Mouse (Mus musculus) heart, adult 2 months (tissue): Measurements from ENCODE around the gene Chchd3. TPM values are rescaled to one million over a fixed set of nuclear protein-coding genes. Genes with fewer than 3 reads are reported as not detected.

Experiments
- DNase-seq, 2 experiments: peaks; one replicate each; pipeline ENCODE4 v3.0.0; 2021
- H3K27ac ChIP-seq: fragments of 200-600 bp; 2 replicates; pipeline ENCODE4 v1.8.1; 2022
- H3K27me3 ChIP-seq: fragments of 200-500 bp; 2 replicates; pipeline ENCODE4 v1.6.1; 2012; ENCODE audit warnings: mild to moderate bottlenecking, low read length, inconsistent platforms, mixed read lengths; ENCODE audit not compliant: control insufficient read depth, insufficient read depth
- H3K36me3 ChIP-seq: fragments of 200-500 bp; 2 replicates; pipeline ENCODE4 v1.6.1; 2012; ENCODE audit warnings: low read length, inconsistent platforms; ENCODE audit not compliant: control insufficient read depth, insufficient read depth
- H3K4me1 ChIP-seq: fragments of 200-500 bp; 2 replicates; pipeline ENCODE4 v1.6.1; 2011; ENCODE audit warnings: low read length; ENCODE audit not compliant: control insufficient read depth, insufficient read depth
- H3K4me3 ChIP-seq: fragments of 200-600 bp; 2 replicates; pipeline ENCODE4 v1.8.1; 2022
- H3K79me2 ChIP-seq: fragments of 200-500 bp; replicated peaks from 2 replicates; pipeline ENCODE4 v1.6.1; 2012; ENCODE audit warnings: mild to moderate bottlenecking, inconsistent platforms, low read length, moderate library complexity, mixed read lengths; ENCODE audit not compliant: control insufficient read depth, insufficient read depth
- H3K9ac ChIP-seq: fragments of 200-500 bp; 2 replicates; pipeline ENCODE4 v1.6.1; 2012; ENCODE audit warnings: low read depth, mild to moderate bottlenecking, control low read depth, inconsistent platforms, low read length, mixed read lengths
- CTCF ChIP-seq: fragments of 200-600 bp; IDR thresholded peaks from 2 replicates; pipeline ENCODE4 v1.8.1; 2022; ENCODE audit warnings: antibody characterized with exemption, mild to moderate bottlenecking, moderate library complexity
- EP300 ChIP-seq: fragments of 200-500 bp; IDR thresholded peaks from 2 replicates; pipeline ENCODE4 v1.6.1; 2011; ENCODE audit warnings: low read depth, low read length, control low read depth; ENCODE audit not compliant: insufficient read depth
- POLR2A ChIP-seq: fragments of 200-500 bp; IDR thresholded peaks from 2 replicates; pipeline ENCODE4 v1.6.1; 2011; ENCODE audit warnings: mild to moderate bottlenecking, low read depth, low read length, control low read depth; ENCODE audit not compliant: insufficient read depth
- WGBS: fragments of 180-500 bp; shearing (Covaris S2); methylation state at CpG from one replicate; pipeline ENCODE4 v1.1.7; 2018; 5-methylcytosine and 5-hydroxymethylcytosine counted together
- intact Hi-C: fragments of 180-260 bp; cut with DNase I; formaldehyde crosslinking; loops from one replicate; pipeline ENCODE4 v1.15.1; 2025
- polyA plus RNA-seq: library from polyadenylated mRNA; depleted of rRNA; stranded (reverse); fragments of >200 nt; gene quantifications from 2 replicates; pipeline ENCODE4 v1.2.3, GENCODE M21; 2012
- total RNA-seq, 2 experiments: library from RNA; stranded (reverse); gene quantifications; 2 replicates each; pipeline ENCODE4 v1.2.3; 2021

The Chchd3 gene
- total and polyA plus RNA-seq, 3 experiments = 195 to 621 (median 490) TPM

GRCm38 (mm10) chr6:32931106-32931770 is 128.8 kb downstream of the Chchd3 start:
- TF ChIP-seq EP300 = no peak
- no peak for TF ChIP-seq CTCF
- no peak for TF ChIP-seq POLR2A
- Histone ChIP-seq H3K27ac (no peak overlapping the region), H3K9ac (no peak overlapping the region), H3K27me3 (no peaks in the 10 kb centered on the region), H3K79me2 (no peaks in the 10 kb centered on the region), H3K4me1 (no peaks in the 10 kb centered on the region; the same call in none of the 2 replicates), H3K36me3 (peaks cover 2% of the 10 kb centered on the region), H3K4me3 (no peak overlapping the region)
- DNase-seq = no peak
- intact Hi-C loops = no loop called here
- WGBS = 78% methylated on average over 11 of the region's 11 CpGs

GRCm38 (mm10) chr6:32922391-32922790 is 137.7 kb downstream of the Chchd3 start:
- intact Hi-C loops = no loop called here
- TF ChIP-seq POLR2A (no peak), EP300 (no peak), CTCF (no peak)
- Histone ChIP-seq H3K27me3 (no peaks in the 10 kb centered on the region), H3K4me1 (peaks cover 1% of the 10 kb centered on the region), H3K9ac (no peak overlapping the region), H3K4me3 (no peak overlapping the region), H3K27ac (no peak overlapping the region), H3K36me3 (no peaks in the 10 kb centered on the region), H3K79me2 (no peaks in the 10 kb centered on the region; the same call in 1 of the 2 replicates)
- 41% methylated on average over 1 of the region's 1 CpGs for WGBS
- DNase-seq = no peak

GRCm38 (mm10) chr6:32920091-32920490 is 140.0 kb downstream of the Chchd3 start:
- DNase-seq = no peak

DNA sequence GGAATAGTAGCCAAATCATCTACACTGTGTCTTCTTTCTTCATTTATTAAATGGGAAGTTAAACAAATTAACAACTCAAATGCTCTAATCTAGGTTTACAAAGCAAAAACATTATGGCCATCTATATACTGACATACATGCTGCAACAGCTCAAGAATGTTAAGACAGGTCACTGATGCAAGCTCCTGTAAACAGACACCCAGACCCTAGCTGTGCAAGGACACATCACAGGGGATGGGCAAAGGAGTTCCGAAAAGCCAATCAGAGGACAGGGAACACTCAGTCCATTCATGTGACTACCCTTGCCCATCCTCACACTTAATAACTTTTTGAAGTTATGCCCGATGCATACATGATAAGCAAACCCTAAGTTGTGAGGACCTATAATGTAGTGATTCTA is 149.4 kb downstream of the Chchd3 start:
- no peak for DNase-seq
- WGBS = 93% methylated on average over 2 of the region's 2 CpGs
- no peak overlapping the region for H3K9ac ChIP-seq
- no peak overlapping the region for H3K4me3 ChIP-seq
- no peak for TF ChIP-seq CTCF
- no peak for TF ChIP-seq POLR2A
- no peak for TF ChIP-seq EP300
- H3K79me2 ChIP-seq = no peaks in the 10 kb centered on the region; the same call in 1 of the 2 replicates
- no peaks in the 10 kb centered on the region for H3K36me3 ChIP-seq
- H3K4me1 ChIP-seq = 0 out of 2 replicates have a peak, but pooled peaks cover 1% of the 10 kb centered on the region
- no peak overlapping the region for H3K27ac ChIP-seq
- intact Hi-C loops = no loop called here
- no peaks in the 10 kb centered on the region for H3K27me3 ChIP-seq

More at GRCm38 (mm10) chr6:32920091-32920490, 140.0 kb downstream of the Chchd3 start:
- Histone ChIP-seq H3K4me1 (peaks cover 1% of the 10 kb centered on the region), H3K27ac (no peak overlapping the region), H3K27me3 (no peaks in the 10 kb centered on the region), H3K36me3 (no peaks in the 10 kb centered on the region), H3K79me2 (no peaks in the 10 kb centered on the region; the same call in 1 of the 2 replicates), H3K4me3 (no peak overlapping the region), H3K9ac (no peak overlapping the region)
- intact Hi-C loops = no loop called here
- WGBS = 38% methylated on average over 2 of the region's 2 CpGs
- TF ChIP-seq POLR2A = no peak

DNA sequence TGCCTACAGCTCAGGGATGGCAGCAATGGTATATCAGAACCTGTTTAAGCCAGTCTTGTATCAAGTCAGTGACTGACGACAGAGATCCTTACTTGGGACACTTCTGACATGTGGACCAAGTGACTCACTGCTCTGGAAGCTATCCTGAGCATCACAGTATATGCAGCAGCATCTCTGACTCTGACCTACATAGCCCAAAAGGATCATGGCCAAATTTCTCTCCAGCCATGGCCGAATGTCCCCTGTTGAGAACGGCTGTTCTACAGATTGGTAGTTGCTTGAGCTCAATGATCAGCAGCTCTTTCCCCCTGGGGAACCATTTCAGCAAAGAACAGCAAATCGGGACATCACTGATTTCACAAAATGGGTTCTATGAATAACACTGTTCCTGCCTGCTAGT is 161.0 kb downstream of the Chchd3 start:
- peaks cover 2% of the 10 kb centered on the region; the same call in 1 of the 2 replicates for H3K79me2 ChIP-seq
- no peak for TF ChIP-seq POLR2A
- no peak for TF ChIP-seq EP300
- no peak for TF ChIP-seq CTCF
- WGBS = 66% methylated on average over 4 of the region's 4 CpGs
- no peak overlapping the region for H3K27ac ChIP-seq
- DNase-seq = no peak
- peaks cover 2% of the 10 kb centered on the region; the same call in 1 of the 2 replicates for H3K4me1 ChIP-seq
- H3K27me3 ChIP-seq = no peaks in the 10 kb centered on the region
- no peak overlapping the region for H3K9ac ChIP-seq
- intact Hi-C loops = no loop called here
- H3K4me3 ChIP-seq = no peak overlapping the region
- H3K36me3 ChIP-seq = no peaks in the 10 kb centered on the region; the same call in 1 of the 2 replicates

DNA sequence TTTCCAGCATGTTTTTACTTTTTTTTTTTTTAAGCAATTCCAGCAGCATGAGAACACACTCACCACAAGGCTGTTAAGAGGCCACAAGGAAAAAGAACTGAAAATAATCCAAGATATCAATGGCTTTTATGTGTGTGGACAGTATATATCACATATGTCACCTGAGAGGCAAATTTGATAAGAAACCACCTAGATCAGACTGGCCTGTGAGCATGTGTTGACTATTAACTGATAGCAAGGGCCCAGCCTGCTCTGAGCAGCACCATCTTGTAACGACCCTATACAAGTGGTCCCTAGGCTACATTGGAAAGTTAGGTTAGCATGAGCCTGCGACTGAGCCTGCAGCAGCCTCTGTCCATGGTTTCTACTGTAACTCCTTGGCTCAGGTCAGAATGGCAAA is 166.0 kb downstream of the Chchd3 start:
- Histone ChIP-seq H3K79me2 (no peaks in the 10 kb centered on the region; the same call in 1 of the 2 replicates), H3K36me3 (peaks cover 8% of the 10 kb centered on the region), H3K27ac (no peak overlapping the region), H3K4me3 (no peak overlapping the region), H3K9ac (no peak overlapping the region), H3K4me1 (no peaks in the 10 kb centered on the region), H3K27me3 (no peaks in the 10 kb centered on the region)
- no peak for DNase-seq
- 67% methylated on average over 2 of the region's 2 CpGs for WGBS
- intact Hi-C loops = no loop called here
- TF ChIP-seq POLR2A (no peak), CTCF (no peak), EP300 (no peak)
